In genomic region chr3:64039818-64040784, GRCm38 (mm10) we compare ENCODE assay signal across 9 mouse cellular contexts. TPM values are rescaled to one million over a fixed set of nuclear protein-coding genes. Genes with fewer than 3 reads are reported as not detected.
DNase-seq lines count a peak whose midpoint lies in the region; ATAC-seq and TF ChIP-seq lines count a peak whose summit lies in the region.
"Had no signal": no experiment of that assay in that cellular context is flagged by ENCODE, and none has a peak within 500 bp of the region (broad histone marks: within the 10 kb centered on the region; RNA-seq: fewer than 3 reads in every experiment).

No protein-coding gene starts in this region.

- H3K27ac ChIP-seq in forebrain, embryonic 11.5 days (ENCODE audit: low read depth, low read length), result no peak overlapping the region
- H3K27ac ChIP-seq in heart, embryonic 15.5 days, result peak overlapping the region; percentile 47
- H3K27ac ChIP-seq in liver, embryonic 13.5 days, result no peak overlapping the region
- H3K27ac ChIP-seq in neural tube, embryonic 13.5 days (replicated peaks), result no peak overlapping the region
- H3K27ac ChIP-seq in testis, adult 2 months (ENCODE audit: control insufficient read depth, insufficient read depth, low read depth, low read length), result 0 out of 2 replicates have a peak overlapping the region, but pooled peaks have one; percentile 60
- H3K27ac ChIP-seq: macrophage had no signal

- H3K36me3 ChIP-seq in forebrain, embryonic 11.5 days (ENCODE audit: control insufficient read depth, insufficient read depth, low read length), result no peaks in the 10 kb centered on the region
- H3K36me3 ChIP-seq in heart, embryonic 15.5 days, result no peaks in the 10 kb centered on the region
- no peaks in the 10 kb centered on the region for H3K36me3 ChIP-seq in liver, embryonic 13.5 days
- H3K36me3 ChIP-seq in neural tube, embryonic 13.5 days, result no peaks in the 10 kb centered on the region
- no peaks in the 10 kb centered on the region for H3K36me3 ChIP-seq in testis, adult 2 months (ENCODE audit: control insufficient read depth, insufficient read depth, low read length)

- peak; percentile 38; the same call in 1 of the 2 replicates for TF ChIP-seq CTCF in testis, adult 2 months (IDR thresholded peaks at IDR 0.05; ENCODE audit: control insufficient read depth, insufficient read depth, insufficient replicate concordance, low read depth, low read length)

- H3K9ac ChIP-seq in forebrain, embryonic 11.5 days (ENCODE audit: low read length), result peak overlapping the region; percentile 17; the same call in 1 of the 2 replicates
- peak overlapping the region; percentile 59 for H3K9ac ChIP-seq in heart, embryonic 15.5 days
- H3K9ac ChIP-seq in liver, embryonic 13.5 days, result no peak overlapping the region
- H3K9ac ChIP-seq in neural tube, embryonic 13.5 days, result peak overlapping the region; percentile 52

- peak; percentile 86 for ATAC-seq in forebrain, embryonic 11.5 days (replicated peaks; ENCODE audit: low FRiP score)
- 0 out of 2 replicates have a peak, but pooled peaks have one; percentile 55 for ATAC-seq in heart, embryonic 15.5 days (replicated peaks; ENCODE audit: insufficient number of reproducible peaks, insufficient read depth, low FRiP score, low read depth)
- ATAC-seq in liver, embryonic 13.5 days (ENCODE audit: low read depth), result 0 out of 2 replicates have a peak, but pooled peaks have one; percentile 45
- ATAC-seq in neural tube, embryonic 13.5 days (ENCODE audit: low read depth), result peak; percentile 91

- no peaks in the 10 kb centered on the region for H3K27me3 ChIP-seq in forebrain, embryonic 11.5 days (ENCODE audit: control insufficient read depth, insufficient read depth, low read length)
- no peaks in the 10 kb centered on the region for H3K27me3 ChIP-seq in heart, embryonic 15.5 days
- no peaks in the 10 kb centered on the region for H3K27me3 ChIP-seq in liver, embryonic 13.5 days
- no peaks in the 10 kb centered on the region for H3K27me3 ChIP-seq in neural tube, embryonic 13.5 days
- no peaks in the 10 kb centered on the region for H3K27me3 ChIP-seq in testis, adult 2 months (ENCODE audit: control insufficient read depth, insufficient read depth, low read length)

- DNase-seq in CD8-positive naive resting alpha-beta T cell, adult 2 months (ENCODE audit: low read depth in 2 of 2, low spot score in 2 of 2), result peak; percentile 5 to 33
- DNase-seq in c-Kit-positive CD71-negative TER-119-negative erythroid progenitor cells, embryonic 14.5 days (ENCODE audit: low read depth), result peak; percentile 57
- DNase-seq in forebrain, embryonic 11.5 days (ENCODE audit: low spot score), result peak; percentile 93
- peak; percentile 81 to 92 for DNase-seq in kidney, postnatal 25 days
- peak; percentile 23 for DNase-seq in liver, embryonic 13.5 days

- H3K4me3 ChIP-seq in forebrain, embryonic 11.5 days (ENCODE audit: low read depth, low read length), result peak overlapping the region; percentile 31
- H3K4me3 ChIP-seq in heart, embryonic 15.5 days, result peak overlapping the region; percentile 54
- peak overlapping the region; percentile 21; the same call in 1 of the 2 replicates for H3K4me3 ChIP-seq in liver, embryonic 13.5 days (replicated peaks)
- H3K4me3 ChIP-seq in neural tube, embryonic 13.5 days, result peak overlapping the region; percentile 35
- H3K4me3 ChIP-seq in testis, adult 2 months (ENCODE audit: control insufficient read depth, low read depth, low read length), result peak overlapping the region; percentile 64

- TF ChIP-seq POLR2A in testis, adult 2 months (IDR thresholded peaks at IDR 0.05; ENCODE audit: control insufficient read depth, low read depth, low read length), result no peak

- peak overlapping the region; percentile 68 for H3K4me2 ChIP-seq in forebrain, embryonic 11.5 days (ENCODE audit: low read depth, low read length, severe bottlenecking)
- H3K4me2 ChIP-seq in heart, embryonic 15.5 days, result peak overlapping the region; percentile 81
- peak overlapping the region; percentile 38 for H3K4me2 ChIP-seq in liver, embryonic 13.5 days
- peak overlapping the region; percentile 59 for H3K4me2 ChIP-seq in neural tube, embryonic 13.5 days

- H3K9me3 ChIP-seq in forebrain, embryonic 11.5 days (ENCODE audit: control insufficient read depth, low read length), result no peaks in the 10 kb centered on the region
- H3K9me3 ChIP-seq in heart, embryonic 15.5 days (replicated peaks), result no peaks in the 10 kb centered on the region
- no peaks in the 10 kb centered on the region for H3K9me3 ChIP-seq in liver, embryonic 13.5 days (replicated peaks)
- no peaks in the 10 kb centered on the region for H3K9me3 ChIP-seq in neural tube, embryonic 13.5 days

- H3K4me1 ChIP-seq in forebrain, embryonic 11.5 days (replicated peaks; ENCODE audit: control insufficient read depth, insufficient read depth, low read length), result no peaks in the 10 kb centered on the region
- peaks cover 7% of the 10 kb centered on the region for H3K4me1 ChIP-seq in heart, embryonic 15.5 days (replicated peaks)
- no peaks in the 10 kb centered on the region; the same call in 1 of the 2 replicates for H3K4me1 ChIP-seq in liver, embryonic 13.5 days (replicated peaks)
- peaks cover 7% of the 10 kb centered on the region for H3K4me1 ChIP-seq in neural tube, embryonic 13.5 days (replicated peaks)
- H3K4me1 ChIP-seq in testis, adult 2 months (ENCODE audit: control insufficient read depth, insufficient read depth, low read length), result peaks cover 2% of the 10 kb centered on the region; the same call in 1 of the 2 replicates

- 6% methylated on average over 25 of the region's 25 CpGs for WGBS in forebrain, embryonic 11.5 days
- WGBS in heart, embryonic 15.5 days, result 10% methylated on average over 25 of the region's 25 CpGs
- WGBS in liver, embryonic 13.5 days (ENCODE audit: insufficient replicate concordance), result 24% methylated on average over 25 of the region's 25 CpGs
- WGBS in neural tube, embryonic 13.5 days, result 14% methylated on average over 25 of the region's 25 CpGs

RNA-seq across cellular contexts. Expression of gene Vmn2r1, which starts 41.2 kb away (rescaled TPM):
- polyA plus RNA-seq in forebrain, embryonic 11.5 days (2014; fragmentation: Nextera tagmentation; extraction: Ambion mirVana), result not detected in 2 replicates
- 0.01 and 0.05 TPM in 2 replicates for polyA plus RNA-seq in heart, embryonic 15.5 days (2015; fragmentation: Nextera tagmentation; extraction: Ambion mirVana)
- polyA plus RNA-seq in liver, embryonic 13.5 days (2015; fragmentation: Nextera tagmentation; extraction: Ambion mirVana), result not detected in 2 replicates
- polyA plus RNA-seq in neural tube, embryonic 13.5 days (2015; fragmentation: Nextera tagmentation; extraction: Ambion mirVana), result 0.08 and 0.10 TPM in 2 replicates
- polyA plus RNA-seq in testis, adult 2 months (2012; rRNA removed), result 0.13 and 0.15 TPM in 2 replicates
- polyA plus RNA-seq: macrophage had no signal

Comparison
In these comparisons a context has a peak if more than half of its experiments do, and no peak if none do; other contexts are left out.
1. DNase-seq: peak in every context shown above with its lines; median percentile 93 in forebrain, embryonic 11.5 days; 86 in kidney, postnatal 25 days; 57 in c-Kit-positive CD71-negative TER-119-negative erythroid progenitor cells, embryonic 14.5 days; 23 in liver, embryonic 13.5 days; 19 in CD8-positive naive resting alpha-beta T cell, adult 2 months.
2. H3K27ac ChIP-seq: peak in heart, embryonic 15.5 days (single experiment) and testis, adult 2 months (single experiment); none in forebrain, embryonic 11.5 days (single experiment), liver, embryonic 13.5 days (single experiment) and neural tube, embryonic 13.5 days (single experiment).
3. Peak in every context shown above with its lines, with median percentiles within 50 percentile points of each other: ATAC-seq, H3K4me2 ChIP-seq and H3K4me3 ChIP-seq.